Mouse (Mus musculus): Measurements from ENCODE around the gene Lrrc23. TPM values are rescaled to one million over a fixed set of nuclear protein-coding genes. Genes with fewer than 3 reads are reported as not detected.

The Lrrc23 gene
- not detected in 2 replicates for polyA plus RNA-seq (2012)

- no peak for TF ChIP-seq GATA1 (IDR thresholded peaks at IDR 0.05; ENCODE audit: low read length)
Measured at GRCm38 (mm10) chr6:124779222-124779983, at the start of gene Lrrc23. TSS of gene Lrrc23 (minus strand) at chr6:124779727.

GRCm38 (mm10) chr6:124828101-124828592 lies 48.6 kb upstream of the Lrrc23 start:
- no peak for TF ChIP-seq GATA1 (IDR thresholded peaks at IDR 0.05; ENCODE audit: low read length)

GRCm38 (mm10) chr6:124822049-124822448 lies 42.5 kb upstream of the Lrrc23 start:
- no peak for TF ChIP-seq GATA1 (IDR thresholded peaks at IDR 0.05; ENCODE audit: low read length)

GRCm38 (mm10) chr6:124820891-124821290 lies 41.4 kb upstream of the Lrrc23 start:
- no peak for TF ChIP-seq GATA1 (IDR thresholded peaks at IDR 0.05; ENCODE audit: low read length)

GRCm38 (mm10) chr6:124817971-124818370 lies 38.4 kb upstream of the Lrrc23 start:
- TF ChIP-seq GATA1 (IDR thresholded peaks at IDR 0.05; ENCODE audit: low read length) = no peak

- no peak for TF ChIP-seq GATA1 (IDR thresholded peaks at IDR 0.05; ENCODE audit: low read length)
Measured at GRCm38 (mm10) chr6:124817563-124817962, 38.0 kb upstream of the Lrrc23 start.

GRCm38 (mm10) chr6:124817125-124817524 lies 37.6 kb upstream of the Lrrc23 start:
- no peak for TF ChIP-seq GATA1 (IDR thresholded peaks at IDR 0.05; ENCODE audit: low read length)

GRCm38 (mm10) chr6:124816611-124817010 lies 37.1 kb upstream of the Lrrc23 start:
- no peak for TF ChIP-seq GATA1 (IDR thresholded peaks at IDR 0.05; ENCODE audit: low read length)

- TF ChIP-seq GATA1 (IDR thresholded peaks at IDR 0.05; ENCODE audit: low read length) = no peak
Measured at GRCm38 (mm10) chr6:124814858-124815774, 35.6 kb upstream of the Lrrc23 start.

GRCm38 (mm10) chr6:124814448-124814847 lies 34.9 kb upstream of the Lrrc23 start:
- TF ChIP-seq GATA1 (IDR thresholded peaks at IDR 0.05; ENCODE audit: low read length) = no peak

GRCm38 (mm10) chr6:124813933-124814332 lies 34.4 kb upstream of the Lrrc23 start, which contains the start of gene Tpi1:
TSS of gene Tpi1 (minus strand) at chr6:124814296.
- TF ChIP-seq GATA1 (IDR thresholded peaks at IDR 0.05; ENCODE audit: low read length) = no peak

- TF ChIP-seq GATA1 (IDR thresholded peaks at IDR 0.05; ENCODE audit: low read length) = no peak
Measured at GRCm38 (mm10) chr6:124813496-124813895, 34.0 kb upstream of the Lrrc23 start.

- TF ChIP-seq GATA1 (IDR thresholded peaks at IDR 0.05; ENCODE audit: low read length) = no peak
Measured at GRCm38 (mm10) chr6:124812848-124813247, 33.3 kb upstream of the Lrrc23 start.

- no peak for TF ChIP-seq GATA1 (IDR thresholded peaks at IDR 0.05; ENCODE audit: low read length)
Measured at GRCm38 (mm10) chr6:124811701-124812560, 32.4 kb upstream of the Lrrc23 start.

GRCm38 (mm10) chr6:124811403-124811665 lies 31.8 kb upstream of the Lrrc23 start:
- no peak for TF ChIP-seq GATA1 (IDR thresholded peaks at IDR 0.05; ENCODE audit: low read length)
